Mouse (Mus musculus): ENCODE data around the gene Gm10153. TPM values are rescaled to one million over a fixed set of nuclear protein-coding genes. Genes with fewer than 3 reads are reported as not detected.
"Not testable (repeated sequence)": the region's sequence is repeated elsewhere in the genome, so short reads cannot be mapped to it uniquely, and the experiment has no call there.

Gm10153 gene
- total RNA-seq, 2 experiments from 2014 or later = not detected

GRCm38 (mm10) chr7:142143506-142144010 is 46.6 kb downstream of the Gm10153 start:
- not testable (repeated sequence) for DNase-seq

DNA sequence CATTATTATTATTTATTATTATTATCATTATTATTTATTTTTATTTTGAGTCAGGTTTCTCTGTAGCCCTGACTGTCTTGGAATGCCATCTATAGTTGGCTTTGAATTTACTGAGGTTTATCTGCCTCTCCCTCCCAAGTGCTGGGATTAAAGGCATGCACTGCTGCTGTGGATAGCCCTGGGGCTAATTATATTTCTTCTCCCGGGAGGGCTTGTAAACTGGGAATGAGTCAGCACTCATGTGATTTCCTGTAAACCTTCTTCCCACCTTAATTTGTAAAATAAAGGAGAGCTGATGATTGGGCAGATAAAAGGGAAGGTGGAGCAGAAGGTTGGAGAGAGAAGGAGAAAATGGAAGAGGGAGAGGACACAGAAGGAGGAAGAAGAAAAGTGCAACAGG is 49.5 kb downstream of the Gm10153 start:
- no peak for DNase-seq

Other genes with a start within 250 kb of the Gm10153 start
- gene Brsk2, start 240.6 kb downstream of the Gm10153 start, total RNA-seq (2021) = 1 to 10 TPM; 2.8 to 4.7 TPM
- gene Mob2, start 129.3 kb downstream of the Gm10153 start, total RNA-seq (2021) = 10 to 100 TPM; 46.8 to 47.4 TPM
- 10 to 100 TPM in 1 of 2 experiments, 1 to 10 TPM in 1; 7.6 to 11.4 TPM for gene Dusp8, start 94.5 kb downstream of the Gm10153 start, total RNA-seq (2021)
- gene Gm45618, start 69.7 kb downstream of the Gm10153 start, total RNA-seq (2021) = not detected
- gene Gm39115, start 54.4 kb downstream of the Gm10153 start, total RNA-seq (2021) = not detected
- gene Gm45337, start 45.8 kb downstream of the Gm10153 start, total RNA-seq (2021) = not detected
- gene Gm29735, start 33.3 kb downstream of the Gm10153 start, total RNA-seq (2021) = not detected
- gene Gm4553, start 24.6 kb downstream of the Gm10153 start, total RNA-seq (2021) = not detected
- gene Krtap5-2, start 14.4 kb downstream of the Gm10153 start, total RNA-seq (2021) = not detected
- not detected for gene Krtap5-3, start 11.0 kb upstream of the Gm10153 start, total RNA-seq (2021)
- not detected for gene Gm7579, start 21.5 kb upstream of the Gm10153 start, total RNA-seq (2021)
- gene Krtap5-5, start 39.6 kb upstream of the Gm10153 start, total RNA-seq (2021) = not detected
- gene Gm40460, start 50.7 kb upstream of the Gm10153 start, total RNA-seq (2021) = not detected
- gene Gm2431, start 68.0 kb upstream of the Gm10153 start, total RNA-seq (2021) = not detected
- not detected for gene Gm4559, start 84.0 kb upstream of the Gm10153 start, total RNA-seq (2021)
- not detected for gene Krtap5-1, start 106.7 kb upstream of the Gm10153 start, total RNA-seq (2021)
- not detected for gene Krtap5-4, start 113.2 kb upstream of the Gm10153 start, total RNA-seq (2021)
- gene Ifitm10, start 183.4 kb upstream of the Gm10153 start, total RNA-seq (2021) = 1 to 10 TPM; 3.5 to 3.6 TPM
- 1 to 10 TPM in 1 of 2 experiments, under 1 TPM in 1; 0.73 to 3.7 TPM for gene Gm49369, start 192.3 kb upstream of the Gm10153 start, total RNA-seq (2021)
- gene Ctsd, start 197.6 kb upstream of the Gm10153 start, total RNA-seq (2021) = 100 to 1,000 TPM; 603 to 610 TPM
- not detected for gene Syt8, start 244.5 kb upstream of the Gm10153 start, total RNA-seq (2021)

Measured in adrenal gland, postnatal 10 days (tissue).